Mouse (Mus musculus) mesoderm, embryonic 11.5 days (tissue): ENCODE measurements around the gene Tbc1d10b.

Source experiments
- DNase-seq: peaks from one replicate; pipeline ENCODE4 v3.0.0-alpha.2; 2012; ENCODE audit warnings: low read depth, low spot score

The Tbc1d10b gene

DNA sequence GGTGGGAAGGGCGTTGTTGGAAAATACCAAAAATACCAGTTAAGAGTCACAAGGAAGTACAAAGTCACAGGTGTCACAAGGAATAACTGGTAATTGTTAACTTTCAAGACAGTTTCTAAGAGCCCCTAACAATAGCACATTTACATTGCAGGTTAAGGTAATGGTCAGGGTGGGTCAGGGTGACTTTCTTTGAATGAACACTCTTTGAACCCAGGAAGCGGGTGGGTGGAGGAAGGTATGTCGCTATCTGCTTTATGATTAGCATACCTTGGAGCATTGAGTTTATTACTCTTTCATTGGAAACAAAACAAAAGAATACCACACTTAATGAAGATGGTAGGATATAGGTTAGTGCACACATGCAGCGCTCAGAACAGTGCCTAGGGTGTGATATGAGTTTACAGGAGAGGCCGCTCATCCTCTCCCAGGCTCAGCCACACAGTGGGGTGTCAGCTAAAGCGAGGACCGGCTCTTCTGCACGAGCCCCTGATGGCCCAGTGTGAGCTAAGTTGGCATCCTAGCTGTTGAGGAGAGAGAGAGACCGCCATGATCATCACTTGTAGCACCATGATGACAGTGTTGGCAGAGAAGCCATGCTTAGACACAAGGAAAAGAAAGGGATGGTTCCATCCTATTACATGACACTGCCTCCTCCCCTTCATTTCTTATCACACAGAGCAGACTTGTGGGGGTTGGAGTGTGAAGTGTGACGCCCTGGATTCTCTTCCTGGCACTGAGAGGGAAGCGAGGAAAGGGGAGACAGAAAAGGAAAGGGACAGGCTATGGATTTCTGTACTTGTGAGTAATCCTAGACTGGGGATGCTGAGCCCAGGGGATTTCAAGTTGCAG, 17.1 kb upstream of the Tbc1d10b start:
- DNase-seq, result no peak

DNA sequence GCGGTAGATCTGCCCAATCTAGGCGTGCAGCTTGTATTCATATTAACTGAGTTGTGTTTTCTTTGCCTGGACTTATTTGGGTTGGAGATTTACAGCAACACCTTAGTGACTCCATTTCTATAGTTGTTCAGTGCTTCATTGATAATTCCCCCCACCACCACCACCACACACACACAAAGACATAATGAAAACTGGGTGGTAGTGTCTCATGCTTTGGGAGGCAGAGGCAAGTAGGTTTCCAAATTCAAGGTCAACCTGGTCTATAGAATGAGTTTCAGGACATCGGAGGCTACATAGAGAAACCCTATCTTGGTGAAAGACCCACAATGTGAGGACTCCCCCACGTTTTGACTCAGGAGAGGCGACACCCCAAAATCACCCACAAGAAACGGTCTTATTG, 16.3 kb upstream of the Tbc1d10b start:
- no peak for DNase-seq

DNA sequence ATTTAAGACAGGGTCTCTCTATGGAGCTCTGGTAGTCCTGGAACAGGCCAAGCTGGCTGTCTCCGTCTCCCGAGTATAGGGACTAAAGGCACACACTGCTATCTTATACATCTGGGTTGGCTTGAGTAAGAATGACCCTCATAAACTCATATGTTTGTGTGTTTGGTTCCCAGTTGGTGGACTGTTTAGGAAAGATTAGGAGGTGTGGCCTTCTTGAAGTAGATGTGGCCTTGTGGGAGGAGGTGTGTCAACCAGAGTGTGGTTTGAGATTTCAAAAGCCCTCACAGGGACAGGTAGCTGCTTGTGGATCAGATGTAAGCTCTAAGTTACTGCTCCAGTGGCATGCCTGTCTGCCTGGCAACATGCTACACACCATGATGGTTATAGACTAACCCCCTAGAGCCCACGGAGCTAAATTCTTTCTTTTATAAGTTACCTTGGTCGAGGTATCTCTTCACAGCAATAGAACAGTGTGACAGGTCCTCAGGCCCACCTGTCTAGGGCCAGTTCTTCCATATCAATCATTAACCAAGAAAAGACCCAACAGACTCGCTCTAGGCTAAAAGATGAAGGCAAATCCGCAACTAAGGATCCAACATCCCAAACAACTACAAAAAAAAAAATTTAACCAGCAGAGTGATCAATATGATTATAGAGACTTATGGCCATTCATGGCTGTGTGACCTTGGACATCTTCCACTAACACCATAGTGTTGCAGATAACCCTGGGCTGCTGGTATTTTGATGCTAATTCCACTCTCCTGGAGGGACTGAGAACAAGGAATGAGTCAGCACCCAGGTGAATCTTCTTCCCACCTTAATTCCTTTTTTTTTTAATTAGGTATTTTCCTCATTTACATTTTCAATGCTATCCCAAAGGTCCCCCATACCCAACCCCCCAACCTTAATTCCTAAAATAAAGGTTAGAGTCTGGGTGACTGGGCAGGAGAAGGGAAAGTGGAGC, 15.5 kb upstream of the Tbc1d10b start:
- no peak for DNase-seq

DNA sequence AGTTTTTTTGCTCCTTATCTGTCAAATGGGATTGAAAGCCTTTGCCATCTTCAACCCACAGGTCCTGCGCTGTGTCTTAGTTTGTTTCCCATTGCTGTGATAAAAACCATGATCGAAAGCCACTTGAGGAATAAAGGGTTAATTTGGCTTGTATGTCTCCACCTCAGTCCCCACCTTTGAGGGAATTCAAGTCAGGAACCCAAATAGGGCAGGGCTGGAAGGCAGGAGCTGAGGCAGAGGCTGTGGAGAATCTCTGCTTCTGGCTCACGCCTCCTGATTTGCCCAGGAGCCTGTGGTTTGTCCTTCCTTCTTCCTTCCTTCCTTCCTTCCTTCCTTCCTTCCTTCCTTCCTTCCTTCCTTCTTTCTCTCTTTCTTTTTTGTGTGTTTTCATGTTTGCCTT, 14.8 kb upstream of the Tbc1d10b start:
- DNase-seq, result no peak

DNA sequence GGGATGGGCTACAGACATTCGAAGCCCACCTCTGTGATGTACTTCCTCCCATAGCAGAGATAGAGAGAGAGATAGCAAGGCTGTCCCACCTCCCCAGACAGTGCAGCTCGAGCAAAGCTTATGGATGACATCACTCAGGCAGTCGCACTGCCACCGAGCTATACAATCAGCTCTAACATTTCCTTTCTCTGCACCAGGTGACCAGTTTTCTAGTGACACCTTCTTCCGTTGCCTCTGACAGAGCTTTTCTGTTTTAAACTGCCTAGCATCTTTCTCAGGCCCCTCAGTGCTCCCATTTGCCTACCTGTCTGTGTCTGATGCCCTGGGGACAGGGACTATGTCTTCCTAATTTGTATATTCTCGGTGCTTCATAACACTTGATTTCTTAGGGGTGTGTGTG, 12.2 kb upstream of the Tbc1d10b start:
- no peak for DNase-seq

DNA sequence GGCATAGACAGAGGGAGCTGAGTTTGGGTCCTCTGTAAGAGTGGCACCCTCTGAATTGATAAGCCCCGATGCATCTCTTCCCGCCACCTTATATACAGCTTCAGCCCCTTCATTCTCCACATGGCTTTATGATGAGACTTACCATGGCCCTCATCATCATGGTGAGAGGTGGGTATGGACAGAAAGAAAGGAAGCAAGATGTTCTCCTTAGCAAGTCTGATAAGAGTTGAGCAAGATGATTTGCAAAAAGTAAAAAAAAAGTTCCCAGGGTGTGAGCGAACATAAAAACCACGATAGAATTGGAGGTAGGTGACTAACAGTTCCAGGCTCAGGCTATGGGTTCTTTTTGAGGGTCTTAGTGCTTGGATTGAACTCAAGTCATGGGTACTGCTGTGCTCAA, 10.4 kb upstream of the Tbc1d10b start:
- DNase-seq, result no peak

DNA sequence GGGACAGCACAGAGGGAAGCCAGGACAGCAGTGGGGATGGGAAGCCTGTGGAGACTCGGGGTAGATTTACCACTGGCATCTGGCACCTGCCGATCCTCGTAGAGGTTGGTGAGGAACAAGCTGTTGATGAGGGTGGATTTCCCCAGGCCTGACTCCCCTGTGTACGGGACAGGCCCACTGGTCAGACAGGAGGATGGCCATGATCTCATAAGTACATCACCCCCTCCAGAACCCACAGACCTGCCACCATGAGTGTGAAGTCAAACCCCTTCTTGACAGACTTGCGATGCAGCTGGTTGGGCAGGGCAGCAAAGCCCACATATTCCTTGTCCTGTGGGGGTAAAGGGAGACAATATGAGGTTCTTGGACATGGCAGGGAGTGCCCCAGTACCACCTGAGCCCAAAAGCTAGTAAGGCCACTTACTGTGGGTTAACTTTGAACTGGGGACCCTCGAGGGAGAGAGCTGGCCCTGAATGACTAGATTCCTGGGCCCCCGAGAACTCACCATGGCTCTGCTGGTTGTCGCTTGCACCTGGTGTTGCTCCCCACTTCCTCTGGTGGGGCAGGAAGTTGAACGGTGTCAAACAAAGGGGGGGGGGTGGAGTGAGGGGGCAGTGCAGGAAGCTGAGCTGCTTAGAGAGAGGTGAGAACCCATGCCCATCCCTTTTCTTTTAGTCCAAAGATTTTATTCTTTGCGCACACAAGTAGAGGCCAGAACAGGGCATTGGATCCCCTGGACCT, 9.8 kb upstream of the Tbc1d10b start:
- DNase-seq, result no peak

DNA sequence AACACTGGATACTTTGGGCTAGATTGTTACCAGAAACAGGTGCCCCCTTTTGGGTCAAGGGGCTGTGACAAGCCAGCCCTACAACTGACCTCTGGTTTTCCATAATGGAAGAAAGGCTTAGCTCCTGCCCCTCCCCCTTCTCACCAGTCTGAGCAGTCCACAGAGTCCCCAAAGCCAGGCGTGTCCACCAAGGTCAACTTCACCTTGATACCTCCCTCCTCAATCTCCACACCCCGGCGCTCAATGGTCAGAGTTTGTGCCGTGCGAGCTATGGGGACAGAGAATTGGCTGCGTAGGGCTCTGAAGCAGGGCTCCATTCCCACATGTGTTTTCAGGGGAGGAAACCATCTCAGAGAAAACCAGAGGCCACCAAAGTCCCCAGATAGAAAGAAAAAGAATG, 9.2 kb upstream of the Tbc1d10b start:
- DNase-seq, result no peak

DNA sequence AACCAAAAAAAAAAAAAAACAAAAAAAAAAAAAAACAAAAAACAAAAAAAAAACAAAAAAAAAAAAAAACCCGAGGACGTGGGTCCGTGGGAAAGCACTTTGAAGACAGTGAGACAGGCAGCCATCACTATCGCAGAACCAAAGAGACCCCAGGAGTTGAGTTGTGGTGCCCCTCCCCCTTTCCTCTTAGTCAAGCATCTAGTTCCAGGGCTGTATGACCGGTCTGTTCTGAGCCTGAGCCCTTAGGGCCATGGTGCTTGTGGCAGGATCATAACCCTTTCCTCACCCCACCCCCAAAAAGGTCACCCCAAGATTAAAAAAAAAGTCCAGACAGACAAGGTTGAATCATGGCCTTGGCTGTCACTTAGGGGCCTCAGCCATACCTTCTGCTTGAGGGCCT, 8.0 kb upstream of the Tbc1d10b start:
- no peak for DNase-seq

DNA sequence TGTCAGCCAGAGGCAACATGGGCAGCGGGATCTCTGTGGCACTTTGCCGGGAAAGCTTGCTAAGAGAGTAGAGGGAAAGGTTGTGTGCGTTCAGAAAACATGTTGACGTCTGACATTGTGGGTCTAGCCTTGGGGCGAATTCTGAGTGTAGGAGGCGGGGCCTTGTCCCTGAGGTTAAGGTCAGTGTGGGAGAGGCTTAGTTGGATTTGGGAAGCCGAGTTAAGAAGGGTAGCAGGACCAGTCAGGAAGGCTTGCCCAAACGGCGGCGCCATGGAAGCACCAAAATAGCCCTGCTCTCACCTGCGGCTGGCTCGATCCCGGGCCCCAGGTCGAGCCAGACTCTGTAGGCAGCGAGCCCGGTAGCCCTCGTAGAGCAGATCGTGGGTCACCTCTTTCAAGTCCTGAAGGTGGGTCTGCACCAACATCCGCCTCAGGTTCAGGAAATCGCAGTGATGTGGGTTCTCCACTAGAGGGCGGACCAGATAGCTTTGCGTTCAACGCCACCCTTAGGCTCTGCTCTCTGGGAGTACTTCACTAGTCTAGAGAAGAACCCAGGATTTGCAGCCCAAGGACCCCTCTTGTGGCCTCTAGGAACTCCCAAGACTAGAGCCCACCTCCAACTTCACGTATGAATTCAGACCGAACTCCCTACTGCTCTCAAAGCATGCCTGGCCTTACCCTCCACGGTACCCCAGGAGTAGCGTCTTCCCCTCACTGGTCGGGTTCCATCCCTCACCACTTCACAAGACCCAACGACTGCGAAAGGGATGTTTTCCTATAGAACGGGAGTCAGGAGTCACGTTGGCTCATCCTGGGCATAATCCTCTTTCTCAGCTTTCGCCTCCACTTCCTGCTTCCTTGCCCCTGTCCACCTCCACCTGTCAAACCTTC, 7.0 kb upstream of the Tbc1d10b start:
- DNase-seq, result peak; percentile 78

DNA sequence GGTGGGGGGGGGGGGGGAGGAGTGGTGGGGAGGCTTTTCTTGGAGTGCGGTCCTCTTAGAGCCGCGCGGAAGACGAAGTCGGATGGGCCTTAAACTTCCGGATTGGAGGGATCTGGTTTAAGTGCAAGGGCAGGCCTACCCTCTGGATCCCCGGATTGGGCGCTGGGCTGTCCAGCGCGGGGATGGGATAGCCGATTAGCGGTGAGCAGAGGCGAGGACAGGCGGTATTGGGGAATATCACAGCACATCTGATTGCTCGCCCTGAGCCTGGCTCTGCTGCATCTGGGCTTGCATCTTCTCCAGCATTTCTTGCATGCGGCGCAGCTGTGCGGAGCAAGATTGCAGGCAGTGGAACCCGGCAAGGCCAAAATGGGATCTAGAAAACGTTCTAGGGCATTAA, 6.3 kb upstream of the Tbc1d10b start:
- no peak for DNase-seq

DNA sequence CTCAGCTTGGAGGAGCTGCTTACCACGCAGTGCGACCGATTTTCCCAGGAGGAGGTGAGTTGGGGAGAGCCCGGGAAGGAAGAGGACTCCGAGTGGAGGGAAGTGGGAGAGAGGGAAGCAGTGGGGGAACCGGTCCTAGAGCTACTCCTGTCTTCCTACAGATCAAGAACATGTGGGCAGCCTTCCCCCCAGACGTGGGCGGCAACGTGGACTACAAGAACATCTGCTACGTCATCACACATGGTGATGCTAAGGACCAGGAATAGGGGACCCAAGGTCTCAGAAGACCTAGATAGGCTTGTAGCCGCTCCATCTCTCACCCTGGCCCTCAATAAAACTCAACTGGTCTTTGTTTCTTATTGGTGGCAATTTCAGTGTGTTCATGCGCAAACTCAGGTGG, 5.7 kb upstream of the Tbc1d10b start:
- DNase-seq, result no peak

DNA sequence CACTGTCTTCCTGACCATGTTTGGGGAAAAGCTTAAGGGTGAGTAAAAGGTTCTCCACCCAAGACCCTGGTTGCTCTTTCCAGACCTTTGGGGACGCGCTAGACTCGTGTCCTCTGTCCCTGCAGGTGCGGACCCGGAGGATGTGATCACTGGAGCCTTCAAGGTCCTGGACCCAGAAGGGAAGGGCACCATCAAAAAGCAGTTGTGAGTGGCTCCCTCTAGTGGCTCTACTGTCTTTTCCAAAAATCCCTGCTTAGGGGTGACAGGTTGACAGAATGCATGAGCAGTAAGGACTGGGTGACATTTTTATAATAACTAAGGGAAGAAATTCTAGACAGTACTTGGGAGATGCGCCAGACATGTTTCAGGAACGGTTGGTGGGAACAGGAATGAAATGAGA, 5.2 kb upstream of the Tbc1d10b start:
- DNase-seq, result no peak

DNA sequence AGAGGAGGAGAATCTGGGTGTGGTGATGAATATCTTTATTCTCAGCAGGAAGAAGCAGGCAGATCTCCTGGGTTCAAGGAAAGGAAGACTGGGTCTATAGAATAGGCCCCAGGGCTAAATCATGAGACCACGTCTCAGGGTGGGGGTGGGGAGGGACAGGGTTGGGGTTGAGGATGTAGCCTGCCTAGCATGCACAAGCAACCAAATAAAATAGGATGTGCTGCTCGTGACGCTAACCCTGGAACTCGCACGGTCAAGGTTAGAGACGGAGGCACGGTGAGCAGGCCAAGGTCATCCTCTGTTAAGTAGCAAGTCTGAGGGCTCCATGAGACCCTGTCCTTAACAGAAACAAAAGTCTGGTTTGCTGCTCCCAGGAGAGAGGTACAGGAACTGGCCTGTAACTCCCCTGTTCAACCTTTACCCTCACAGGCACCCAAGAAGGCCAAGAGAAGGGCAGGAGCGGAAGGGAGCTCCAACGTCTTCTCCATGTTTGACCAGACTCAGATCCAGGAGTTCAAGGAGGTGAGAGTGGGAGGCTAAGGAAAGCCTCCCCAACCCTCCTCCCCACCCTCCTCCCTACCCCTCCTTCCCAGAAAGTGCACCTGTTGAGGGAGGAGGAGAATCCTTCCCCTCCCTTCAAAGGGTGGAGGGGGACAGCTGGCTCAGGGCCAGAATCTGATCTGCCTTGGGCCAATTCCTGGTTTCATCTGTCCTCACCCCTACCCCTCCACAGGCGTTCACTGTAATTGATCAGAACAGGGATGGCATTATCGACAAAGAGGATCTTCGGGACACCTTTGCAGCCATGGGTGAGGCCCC, 4.4 kb upstream of the Tbc1d10b start:
- no peak for DNase-seq

DNA sequence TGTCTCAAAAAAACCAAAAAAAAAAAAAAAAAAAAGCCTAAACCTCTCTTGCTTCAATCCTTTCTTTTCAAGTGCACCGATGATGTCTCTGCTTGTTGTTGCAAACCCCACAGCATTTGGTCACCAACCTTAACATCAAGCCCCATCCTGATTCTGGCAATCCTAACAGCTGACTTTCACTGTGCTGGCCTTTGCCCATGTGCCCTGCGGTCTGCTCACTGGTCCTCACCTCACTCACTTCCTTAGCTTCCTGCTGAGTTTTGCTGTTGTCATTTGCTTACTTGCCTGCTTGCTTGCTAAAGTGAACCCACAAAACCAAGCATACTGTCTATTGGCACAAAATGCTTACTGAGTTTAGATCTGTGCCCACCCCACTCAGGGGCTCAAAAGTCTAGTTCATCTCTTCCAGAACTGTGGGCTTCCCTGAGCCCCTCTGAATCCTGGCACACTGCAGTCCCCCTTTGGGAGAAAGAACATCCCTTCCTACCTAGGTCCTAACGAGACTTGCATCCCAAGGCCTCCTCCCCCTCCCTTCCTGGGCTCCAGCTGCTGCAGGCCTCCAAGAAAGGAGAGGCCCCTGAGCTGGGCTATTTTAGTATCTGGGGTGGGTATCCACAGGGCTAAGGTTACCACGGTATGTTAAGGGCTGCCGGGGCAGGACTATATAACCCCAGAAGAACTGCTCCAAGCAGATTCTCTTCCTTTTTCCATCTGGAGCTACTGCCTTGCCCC, 2.9 kb upstream of the Tbc1d10b start:
- DNase-seq, result no peak

DNA sequence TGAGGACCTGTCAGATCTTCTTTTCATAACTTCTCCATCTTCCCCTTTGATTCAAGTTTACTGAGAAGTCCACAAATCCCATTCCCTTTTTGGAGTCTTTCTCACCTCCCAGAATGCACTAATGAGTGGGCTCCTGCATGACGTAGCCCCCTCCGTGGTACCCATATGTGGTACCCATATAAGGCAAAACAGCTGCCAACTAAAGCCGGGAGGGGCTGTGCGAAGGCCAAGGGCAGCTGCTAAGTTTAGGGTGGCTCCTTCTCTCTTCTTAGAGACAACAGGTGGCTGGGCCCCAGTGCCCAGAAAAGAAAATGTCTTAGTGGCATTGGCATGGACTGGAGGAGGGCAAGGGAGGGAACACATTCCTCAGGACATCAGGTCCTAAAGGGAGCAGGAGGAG, 2.0 kb upstream of the Tbc1d10b start:
- no peak for DNase-seq

DNA sequence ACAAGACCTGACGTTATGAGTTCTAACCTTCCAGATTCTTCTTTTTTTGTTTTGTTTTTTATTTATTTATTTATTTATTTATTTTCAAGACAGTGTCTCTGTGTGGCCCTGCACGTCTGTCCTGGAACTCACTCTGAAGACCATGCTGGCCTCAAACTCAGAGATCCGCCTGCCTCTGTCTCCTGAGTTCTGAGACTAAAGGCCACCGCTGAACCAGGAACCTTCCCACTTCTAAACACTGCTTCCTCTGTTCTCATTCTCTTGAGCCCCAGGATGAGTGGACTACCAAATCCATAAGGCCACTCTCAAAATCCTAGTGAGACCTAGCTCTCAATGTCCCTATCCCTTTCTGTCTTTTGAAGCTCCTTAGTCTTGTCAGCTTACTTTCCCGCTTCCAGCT, 1.6 kb upstream of the Tbc1d10b start:
- DNase-seq, result no peak

DNA sequence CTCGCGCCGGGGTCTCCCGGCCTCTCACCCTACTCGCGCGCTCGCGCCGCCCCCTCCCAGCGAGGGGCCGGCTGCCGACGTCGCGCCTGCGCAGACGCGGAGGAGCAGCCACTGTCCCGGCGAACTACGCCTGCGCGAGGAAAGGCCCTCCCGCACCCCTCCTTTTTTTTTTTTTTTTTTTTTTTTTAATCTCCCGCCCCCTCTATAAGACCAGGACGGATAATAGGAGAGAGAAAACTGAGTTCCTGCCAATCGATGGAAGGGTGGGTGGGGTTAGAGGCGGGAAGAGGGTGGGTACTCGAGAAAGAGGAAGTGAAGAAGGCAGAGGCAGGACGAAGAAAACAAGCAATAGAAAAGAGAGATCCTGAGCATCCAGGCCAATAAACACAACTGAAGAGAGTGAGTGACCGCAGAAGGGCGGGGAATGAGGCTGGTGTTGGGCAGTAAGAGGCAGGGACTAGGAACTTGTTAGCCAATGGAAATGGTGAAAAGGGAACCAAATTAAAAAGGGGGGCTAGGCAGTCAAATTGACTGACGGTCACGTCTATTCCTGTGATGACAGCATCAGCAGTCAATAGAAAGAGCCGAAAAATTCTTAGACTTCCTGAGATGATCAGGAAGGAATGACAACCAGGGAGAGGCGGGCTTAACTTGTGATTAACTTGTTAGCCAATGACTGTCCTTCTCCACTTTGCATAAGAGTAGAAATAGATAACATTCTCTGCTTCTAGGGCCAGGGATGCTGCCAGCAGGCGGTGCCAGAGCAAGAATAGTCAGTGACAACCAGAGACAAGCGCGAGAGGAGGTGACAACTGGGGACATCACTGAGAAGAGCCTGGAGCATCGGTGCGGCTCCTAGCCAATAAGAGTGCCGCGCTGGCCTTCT, 528 bp upstream of the Tbc1d10b start, which contains the start of gene Mylpf:
Gene Mylpf (plus strand): TSS at position 338 of the 886 bp plus-strand sequence.
- DNase-seq, result peak; percentile 96
